Mouse (Mus musculus) ES-Bruce4 (cell line): ENCODE measurements around the gene Slc7a8.

Source experiments
- CTCF ChIP-seq: IDR thresholded peaks from one replicate; pipeline ENCODE4 v1.8.1; 2011; ENCODE audit warnings: low read depth, low read length
- POLR2A ChIP-seq: IDR thresholded peaks from one replicate; pipeline ENCODE4 v1.8.1; 2011; ENCODE audit warnings: low read length; ENCODE audit not compliant: insufficient read depth

DNA sequence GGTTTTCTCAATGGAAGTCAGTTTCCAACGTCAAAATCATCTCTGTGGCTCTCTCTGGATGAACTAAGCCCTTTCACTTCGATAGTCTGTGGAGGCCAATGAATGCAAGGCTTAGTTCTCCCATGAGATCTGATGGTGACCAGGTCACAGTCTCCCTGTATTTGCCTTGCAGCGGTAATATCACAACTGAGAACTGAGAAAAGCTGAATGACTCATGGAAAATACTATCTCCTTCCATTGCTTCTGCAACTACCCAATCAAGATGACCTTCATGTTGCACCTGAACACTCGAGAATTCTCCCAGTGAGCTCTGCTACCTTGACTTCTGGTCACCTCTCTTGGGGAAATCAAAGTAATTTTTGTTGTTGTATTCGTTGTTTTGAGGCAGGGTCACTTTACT is 54.2 kb downstream of the Slc7a8 start:
- TF ChIP-seq POLR2A: no peak
- TF ChIP-seq CTCF: no peak
